Mouse (Mus musculus) macrophage (primary cell): ENCODE results near the gene Ap1s3. TPM values are rescaled to one million over a fixed set of nuclear protein-coding genes. Genes with fewer than 3 reads are reported as not detected.

ENCODE experiments used
- H3K27ac ChIP-seq: fragments of 350-480 bp; formaldehyde crosslinking; 2 replicates; pipeline ENCODE4 v1.9.0; 2021
- H3K36me3 ChIP-seq: fragments of 350-480 bp; formaldehyde crosslinking; 2 replicates; pipeline ENCODE4 v1.9.0; 2021; ENCODE audit errors: inconsistent target
- H3K4me3 ChIP-seq: fragments of 350-480 bp; formaldehyde crosslinking; 2 replicates; pipeline ENCODE4 v1.9.0; 2021; ENCODE audit errors: inconsistent target
- H3K79me2 ChIP-seq: fragments of 350-480 bp; formaldehyde crosslinking; 2 replicates; pipeline ENCODE4 v1.9.0; 2021; ENCODE audit errors: inconsistent target
- WGBS: methylation state at CpG from one replicate; pipeline ENCODE4 v1.1.7; 2026; ENCODE audit warnings: inconsistent platforms; ENCODE audit not compliant: missing documents; 5-methylcytosine and 5-hydroxymethylcytosine counted together
- polyA plus RNA-seq: library from polyadenylated mRNA; stranded (reverse); fragments of 250-400 nt; gene quantifications from 3 replicates; pipeline ENCODE4 v1.2.4, GENCODE M21; 2018; ENCODE audit warnings: inconsistent platforms

Gene Ap1s3
- polyA plus RNA-seq, 1 experiment from 2014 or later = 1.1 TPM

DNA sequence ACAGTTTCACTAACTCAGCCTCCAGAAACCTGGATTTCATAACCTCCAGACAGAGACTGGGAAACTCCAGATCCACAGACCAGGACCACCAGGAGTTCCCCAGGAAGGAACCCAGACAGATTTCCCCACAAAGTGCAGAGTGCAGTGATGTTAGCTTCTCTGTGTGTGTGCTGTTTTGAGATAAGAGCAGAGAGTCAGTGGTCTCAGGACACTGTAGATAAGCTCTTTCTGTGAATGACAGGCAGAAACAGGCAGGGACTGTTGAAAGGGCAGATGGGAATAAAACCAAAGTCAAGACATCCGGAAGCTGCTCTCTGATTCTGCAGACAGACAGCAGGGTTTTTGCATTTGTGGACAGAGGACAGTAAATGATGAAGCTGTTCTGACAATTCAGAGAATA is 15.5 kb upstream of the Ap1s3 start:
- Histone ChIP-seq H3K36me3 (no peaks in the 10 kb centered on the region), H3K79me2 (no peaks in the 10 kb centered on the region), H3K27ac (no peak overlapping the region), H3K4me3 (no peak overlapping the region)
- 73% methylated on average over 1 of the region's 1 CpGs for WGBS

- Histone ChIP-seq H3K36me3 (no peaks in the 10 kb centered on the region), H3K4me3 (no peak overlapping the region), H3K27ac (no peak overlapping the region), H3K79me2 (no peaks in the 10 kb centered on the region)
These were observed 12.3 kb upstream of the Ap1s3 start for GRCm38 (mm10) chr1:79684027-79684426.

DNA sequence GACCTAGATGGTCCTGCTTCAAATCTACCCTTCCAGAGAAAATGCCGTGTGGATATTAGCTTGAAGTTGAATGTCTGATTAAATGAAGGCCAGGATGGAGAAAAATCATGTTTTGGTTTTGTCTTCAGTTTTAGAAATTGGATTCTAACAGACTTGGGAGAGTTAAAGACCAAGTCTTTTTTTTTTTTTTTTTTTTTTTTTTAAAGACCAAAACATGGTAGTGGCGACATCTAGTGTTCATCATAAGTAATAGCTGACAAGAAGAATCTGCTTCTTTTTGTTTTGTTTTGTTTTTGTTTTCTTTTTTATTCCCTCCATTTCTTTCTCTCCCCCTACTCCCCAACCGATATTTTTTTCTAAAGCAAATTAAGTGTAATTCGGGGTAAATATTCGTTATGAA is 11.2 kb upstream of the Ap1s3 start:
- Histone ChIP-seq H3K4me3 (no peak overlapping the region), H3K36me3 (no peaks in the 10 kb centered on the region), H3K27ac (no peak overlapping the region), H3K79me2 (no peaks in the 10 kb centered on the region)
- WGBS = 0% methylated on average over 4 of the region's 5 CpGs

- 81% methylated on average over 3 of the region's 3 CpGs for WGBS
- H3K4me3 ChIP-seq = no peak overlapping the region
- no peaks in the 10 kb centered on the region for H3K36me3 ChIP-seq
- H3K27ac ChIP-seq = no peak overlapping the region
- H3K79me2 ChIP-seq = no peaks in the 10 kb centered on the region
These were observed 9.0 kb upstream of the Ap1s3 start for GRCm38 (mm10) chr1:79680777-79681176.

- WGBS = 89% methylated on average over 8 of the region's 8 CpGs
- Histone ChIP-seq H3K27ac (no peak overlapping the region), H3K79me2 (no peaks in the 10 kb centered on the region), H3K4me3 (no peak overlapping the region), H3K36me3 (no peaks in the 10 kb centered on the region)
These were observed 6.4 kb upstream of the Ap1s3 start for GRCm38 (mm10) chr1:79678117-79678684.

DNA sequence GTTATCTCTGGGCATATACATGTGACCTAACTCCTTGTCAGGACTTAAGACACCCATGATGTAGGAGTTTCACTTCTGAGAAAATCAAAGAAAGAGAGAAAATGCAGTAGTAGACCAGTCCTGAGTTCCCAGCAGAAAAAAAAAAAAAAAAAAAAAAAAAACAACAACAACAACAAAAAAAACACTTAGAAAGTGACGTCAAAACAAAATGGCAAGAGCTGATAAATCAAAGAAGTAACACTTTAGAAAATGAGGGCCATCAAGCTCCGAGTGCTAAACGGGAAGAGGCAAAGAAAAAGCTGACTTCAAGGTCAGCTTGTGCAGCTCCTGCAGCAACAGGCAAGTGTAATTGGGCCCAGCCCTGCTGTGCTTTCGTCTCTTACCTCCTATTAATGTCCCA is 3.9 kb upstream of the Ap1s3 start:
- no peaks in the 10 kb centered on the region for H3K79me2 ChIP-seq
- no peak overlapping the region for H3K27ac ChIP-seq
- no peak overlapping the region for H3K4me3 ChIP-seq
- no peaks in the 10 kb centered on the region for H3K36me3 ChIP-seq
- 95% methylated on average over 4 of the region's 4 CpGs for WGBS

DNA sequence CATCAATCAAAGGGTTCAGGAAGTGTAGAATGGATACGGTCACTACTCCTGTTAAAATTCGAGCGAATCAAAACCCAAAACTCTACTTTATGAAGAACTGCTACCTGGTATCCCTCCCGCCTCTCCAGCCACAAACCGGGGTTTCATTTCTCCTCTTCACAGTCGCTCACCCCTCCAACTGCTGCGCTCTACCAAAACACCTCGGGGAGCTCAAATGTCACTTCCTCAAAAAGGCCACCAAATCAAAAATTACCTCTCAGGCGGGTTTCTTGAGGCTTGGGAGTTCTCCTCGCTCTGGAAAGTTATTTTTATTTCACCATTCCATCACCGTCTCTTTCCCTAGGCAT is 603 bp downstream of the Ap1s3 start:
- H3K36me3 ChIP-seq = no peaks in the 10 kb centered on the region
- WGBS = 4% methylated on average over 11 of the region's 11 CpGs
- H3K27ac ChIP-seq = no peak overlapping the region
- peak overlapping the region; percentile 57 for H3K4me3 ChIP-seq
- no peaks in the 10 kb centered on the region; the same call in 1 of the 2 replicates for H3K79me2 ChIP-seq

GRCm38 (mm10) chr1:79669419-79669974 is 2.3 kb downstream of the Ap1s3 start:
- Histone ChIP-seq H3K36me3 (no peaks in the 10 kb centered on the region), H3K27ac (no peak overlapping the region), H3K4me3 (no peak overlapping the region), H3K79me2 (no peaks in the 10 kb centered on the region; the same call in 1 of the 2 replicates)
- WGBS = 66% methylated on average over 9 of the region's 9 CpGs

- H3K79me2 ChIP-seq = no peaks in the 10 kb centered on the region; the same call in 1 of the 2 replicates
- no peak overlapping the region for H3K27ac ChIP-seq
- no peaks in the 10 kb centered on the region for H3K36me3 ChIP-seq
- 92% methylated on average over 4 of the region's 4 CpGs for WGBS
- H3K4me3 ChIP-seq = no peak overlapping the region
These were observed 6.9 kb downstream of the Ap1s3 start for GRCm38 (mm10) chr1:79664911-79665310.

- Histone ChIP-seq H3K27ac (no peak overlapping the region), H3K36me3 (no peaks in the 10 kb centered on the region), H3K79me2 (no peaks in the 10 kb centered on the region), H3K4me3 (no peak overlapping the region)
- WGBS = 95% methylated on average over 7 of the region's 7 CpGs
These were observed 12.2 kb downstream of the Ap1s3 start for GRCm38 (mm10) chr1:79659598-79659997.

GRCm38 (mm10) chr1:79657411-79657810 is 14.4 kb downstream of the Ap1s3 start:
- no peak overlapping the region for H3K27ac ChIP-seq
- no peaks in the 10 kb centered on the region for H3K79me2 ChIP-seq
- WGBS = 17% methylated on average over 1 of the region's 1 CpGs
- no peak overlapping the region for H3K4me3 ChIP-seq
- H3K36me3 ChIP-seq = no peaks in the 10 kb centered on the region

- H3K36me3 ChIP-seq = no peaks in the 10 kb centered on the region
- no peaks in the 10 kb centered on the region for H3K79me2 ChIP-seq
- no peak overlapping the region for H3K4me3 ChIP-seq
- H3K27ac ChIP-seq = no peak overlapping the region
- 89% methylated on average over 4 of the region's 4 CpGs for WGBS
These were observed 15.8 kb downstream of the Ap1s3 start for GRCm38 (mm10) chr1:79655819-79656555.

DNA sequence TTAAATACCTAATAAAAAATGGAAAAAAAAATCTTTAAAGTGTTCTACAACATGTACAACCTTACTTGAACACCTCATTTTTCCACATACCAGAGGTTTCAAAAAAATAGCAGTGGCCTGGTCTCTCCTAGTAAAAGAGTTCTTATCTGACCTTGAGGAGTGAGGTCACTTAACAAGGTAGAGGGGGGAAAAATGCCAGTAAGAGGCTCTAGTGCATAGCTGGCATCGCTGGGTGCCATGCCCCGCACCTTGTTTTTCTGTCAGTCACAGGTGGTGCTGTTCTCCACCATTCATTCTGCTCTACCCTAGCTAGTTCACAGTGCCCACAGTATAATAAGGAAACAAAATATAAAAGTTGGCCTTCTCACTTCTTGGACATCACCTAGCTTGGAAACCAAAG is 16.8 kb downstream of the Ap1s3 start:
- Histone ChIP-seq H3K79me2 (no peaks in the 10 kb centered on the region), H3K36me3 (no peaks in the 10 kb centered on the region), H3K27ac (no peak overlapping the region), H3K4me3 (no peak overlapping the region)
- 94% methylated on average over 2 of the region's 2 CpGs for WGBS

GRCm38 (mm10) chr1:79643411-79644110 is 28.2 kb downstream of the Ap1s3 start:
- no peaks in the 10 kb centered on the region for H3K79me2 ChIP-seq
- no peak overlapping the region for H3K4me3 ChIP-seq
- WGBS = 75% methylated on average over 6 of the region's 6 CpGs
- no peaks in the 10 kb centered on the region for H3K36me3 ChIP-seq
- no peak overlapping the region for H3K27ac ChIP-seq

DNA sequence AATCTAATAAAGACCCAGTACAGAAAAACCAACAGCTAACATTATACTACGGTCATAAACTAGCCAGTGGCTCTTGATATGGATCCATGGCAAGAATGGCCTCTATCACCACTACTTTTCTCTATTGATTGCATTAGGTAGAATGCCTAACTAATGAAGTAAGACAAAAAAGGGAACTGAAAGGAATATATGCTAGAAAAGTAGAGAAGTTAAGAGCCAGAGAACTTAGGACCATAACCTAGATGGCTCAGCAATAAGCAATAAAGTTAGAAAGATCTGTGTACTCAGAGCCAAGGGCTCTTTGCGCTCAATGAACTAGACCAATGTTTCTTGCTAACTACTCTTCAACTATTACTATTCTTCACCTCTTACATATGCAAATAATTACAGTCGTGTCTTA is 29.1 kb downstream of the Ap1s3 start:
- WGBS = 97% methylated on average over 3 of the region's 3 CpGs
- no peak overlapping the region for H3K27ac ChIP-seq
- no peaks in the 10 kb centered on the region for H3K79me2 ChIP-seq
- H3K36me3 ChIP-seq = no peaks in the 10 kb centered on the region
- H3K4me3 ChIP-seq = no peak overlapping the region
